Mouse (Mus musculus): ENCODE results near the gene Tenm4.

Tenm4 gene

GRCm38 (mm10) chr7:96852781-96853180 lies 681.7 kb downstream of the Tenm4 start:
- no peak for DNase-seq (ENCODE audit: low spot score)

GRCm38 (mm10) chr7:96855867-96856406 lies 684.9 kb downstream of the Tenm4 start:
- no peak for DNase-seq (ENCODE audit: low spot score)

- DNase-seq (ENCODE audit: low spot score): no peak
Observed at GRCm38 (mm10) chr7:96856518-96856917, 685.5 kb downstream of the Tenm4 start.

GRCm38 (mm10) chr7:96859077-96859476 lies 688.0 kb downstream of the Tenm4 start:
- DNase-seq (ENCODE audit: low spot score): no peak

- no peak for DNase-seq (ENCODE audit: low spot score)
Observed at GRCm38 (mm10) chr7:96859684-96860083, 688.6 kb downstream of the Tenm4 start.

GRCm38 (mm10) chr7:96860650-96861049 lies 689.6 kb downstream of the Tenm4 start:
- no peak for DNase-seq (ENCODE audit: low spot score)

- no peak for DNase-seq (ENCODE audit: low spot score)
Observed at GRCm38 (mm10) chr7:96864894-96865722, 694.1 kb downstream of the Tenm4 start.

- DNase-seq (ENCODE audit: low spot score): no peak
Observed at GRCm38 (mm10) chr7:96869079-96869810, 698.2 kb downstream of the Tenm4 start.

GRCm38 (mm10) chr7:96870473-96870872 lies 699.4 kb downstream of the Tenm4 start:
- DNase-seq (ENCODE audit: low spot score): no peak

- DNase-seq (ENCODE audit: low spot score): no peak
Observed at GRCm38 (mm10) chr7:96871031-96871430, 700.0 kb downstream of the Tenm4 start.

- DNase-seq (ENCODE audit: low spot score): no peak
Observed at GRCm38 (mm10) chr7:96878511-96879276, 707.6 kb downstream of the Tenm4 start.

GRCm38 (mm10) chr7:96879593-96879992 lies 708.5 kb downstream of the Tenm4 start:
- DNase-seq (ENCODE audit: low spot score): no peak

GRCm38 (mm10) chr7:96880221-96880944 lies 709.3 kb downstream of the Tenm4 start:
- DNase-seq (ENCODE audit: low spot score): no peak

GRCm38 (mm10) chr7:96883297-96883696 lies 712.3 kb downstream of the Tenm4 start:
- no peak for DNase-seq (ENCODE audit: low spot score)

- DNase-seq (ENCODE audit: low spot score): no peak
Observed at GRCm38 (mm10) chr7:96887088-96887654, 716.1 kb downstream of the Tenm4 start.

GRCm38 (mm10) chr7:96889061-96890034 lies 718.3 kb downstream of the Tenm4 start:
- no peak for DNase-seq (ENCODE audit: low spot score)

GRCm38 (mm10) chr7:96890035-96890621 lies 719.1 kb downstream of the Tenm4 start:
- no peak for DNase-seq (ENCODE audit: low spot score)

GRCm38 (mm10) chr7:96890987-96891386 lies 719.9 kb downstream of the Tenm4 start:
- DNase-seq (ENCODE audit: low spot score): no peak

- no peak for DNase-seq (ENCODE audit: low spot score)
Observed at GRCm38 (mm10) chr7:96899036-96899569, 728.1 kb downstream of the Tenm4 start.
